Mouse (Mus musculus): ENCODE measurements around the gene Bclaf3. TPM values are rescaled to one million over a fixed set of nuclear protein-coding genes. Genes with fewer than 3 reads are reported as not detected.

The Bclaf3 gene
- total RNA-seq, 2 experiments from 2014 or later, result 75.9 to 83.8 TPM

GRCm38 (mm10) chrX:159626208-159626906, 99.9 kb downstream of the Bclaf3 start:
- ATAC-seq (replicated peaks; ENCODE audit: low FRiP score, poor library complexity, severe bottlenecking), result no peak

DNA sequence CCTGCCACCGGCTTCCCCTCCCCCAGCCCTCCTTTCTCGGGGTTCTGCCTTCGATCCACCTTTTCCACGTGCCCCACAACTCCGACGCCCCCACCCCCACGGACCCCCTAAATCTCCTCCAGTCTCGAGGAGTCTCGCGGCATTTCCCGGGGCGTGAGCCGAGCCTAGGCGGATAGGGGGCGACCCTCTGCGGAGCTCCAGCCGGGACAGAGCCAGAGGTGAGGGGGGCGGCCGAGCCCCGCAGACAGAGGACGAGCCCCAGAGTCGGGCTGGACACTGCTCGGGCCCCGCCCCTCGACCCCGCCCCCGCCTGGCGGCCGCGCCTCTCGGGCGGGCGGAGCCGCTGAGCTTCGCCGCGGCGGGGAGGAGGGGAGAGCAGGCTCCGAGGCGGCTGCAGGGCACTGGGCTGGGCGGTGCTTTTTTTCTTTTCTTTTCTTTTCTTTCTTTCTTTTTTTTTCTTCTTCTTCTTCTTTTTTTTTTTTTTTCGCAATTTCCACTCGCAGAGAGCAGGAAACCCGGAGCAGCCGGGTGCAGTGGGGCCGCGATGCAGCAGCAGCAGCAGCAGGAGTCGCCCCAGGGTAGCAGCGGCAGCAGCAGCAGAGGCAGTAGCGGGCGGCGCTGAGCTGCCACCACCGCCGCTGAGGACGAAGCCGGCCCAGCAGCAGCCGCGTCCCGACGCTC, 100.6 kb downstream of the Bclaf3 start, which contains the start of gene Sh3kbp1:
Gene Sh3kbp1 (plus strand): TSS at position 366 of the 681 bp plus-strand sequence.
- ATAC-seq (replicated peaks; ENCODE audit: low FRiP score, poor library complexity, severe bottlenecking), result peak; percentile 91

GRCm38 (mm10) chrX:159627588-159628566, 101.4 kb downstream of the Bclaf3 start:
- ATAC-seq (replicated peaks; ENCODE audit: low FRiP score, poor library complexity, severe bottlenecking), result peak; percentile 66

GRCm38 (mm10) chrX:159628629-159629028, 102.1 kb downstream of the Bclaf3 start:
- ATAC-seq (replicated peaks; ENCODE audit: low FRiP score, poor library complexity, severe bottlenecking), result no peak

GRCm38 (mm10) chrX:159629203-159629602, 102.7 kb downstream of the Bclaf3 start:
- ATAC-seq (replicated peaks; ENCODE audit: low FRiP score, poor library complexity, severe bottlenecking), result no peak

GRCm38 (mm10) chrX:159638500-159639227, 112.2 kb downstream of the Bclaf3 start:
- ATAC-seq (replicated peaks; ENCODE audit: low FRiP score, poor library complexity, severe bottlenecking), result no peak

DNA sequence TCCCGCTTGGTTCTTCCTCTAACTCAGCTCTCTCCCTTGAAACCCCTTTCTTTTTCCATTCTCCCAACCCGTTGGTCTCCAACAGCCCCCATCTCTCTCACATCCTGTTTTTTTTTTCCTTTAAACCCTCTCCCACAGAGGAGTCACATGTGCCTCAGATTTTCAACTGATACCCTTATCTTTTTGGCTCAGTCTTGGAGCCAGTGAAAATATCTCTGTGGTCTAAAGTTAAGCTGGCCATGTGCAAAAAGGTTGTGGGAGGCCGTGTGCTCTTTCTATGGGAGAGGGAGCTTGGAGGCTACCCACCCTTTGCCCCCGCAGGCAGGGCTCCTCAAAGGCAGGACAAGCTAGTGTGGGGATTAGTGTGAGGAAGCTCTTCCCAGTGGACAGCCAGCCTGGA, 113.5 kb downstream of the Bclaf3 start:
- ATAC-seq (replicated peaks; ENCODE audit: low FRiP score, poor library complexity, severe bottlenecking), result no peak

Other genes with a start within 250 kb of the Bclaf3 start
- gene Eif1ax, start 154.5 kb upstream of the Bclaf3 start, total RNA-seq (2015; ENCODE audit: low replicate concordance), result 11.7 and 22.0 TPM in 2 replicates
- 8.9 and 16.6 TPM in 2 replicates for gene Eif1ax, start 154.5 kb upstream of the Bclaf3 start, total RNA-seq (2017; ENCODE audit: low replicate concordance)
- not detected in 2 replicates for gene Map7d2, start 112.1 kb upstream of the Bclaf3 start, total RNA-seq (2015; ENCODE audit: low replicate concordance)
- gene Map7d2, start 112.1 kb upstream of the Bclaf3 start, total RNA-seq (2017; ENCODE audit: low replicate concordance), result not detected in 2 replicates
- gene Sh3kbp1, start 100.6 kb downstream of the Bclaf3 start, total RNA-seq (2015; ENCODE audit: low replicate concordance), result 36.5 and 41.4 TPM in 2 replicates
- gene Sh3kbp1, start 100.6 kb downstream of the Bclaf3 start, total RNA-seq (2017; ENCODE audit: low replicate concordance), result 24.3 and 35.2 TPM in 2 replicates

Measured in erythroid progenitor cell, adult 5-6 weeks (primary cell).